Mouse (Mus musculus) adrenal gland, postnatal 36 days (tissue): ENCODE results near the gene AI597479. TPM values are rescaled to one million over a fixed set of nuclear protein-coding genes. Genes with fewer than 3 reads are reported as not detected.
"Not testable (repeated sequence)": the region's sequence is repeated elsewhere in the genome, so short reads cannot be mapped to it uniquely, and the experiment has no call there.

Source experiments
- DNase-seq, 2 experiments: peaks; one replicate each; pipeline ENCODE4 v3.0.0; 2021; ENCODE audit warnings: mixed read lengths in 1 of 2
- total RNA-seq, 2 experiments: library from RNA; stranded (reverse); gene quantifications; 2 replicates each; pipeline ENCODE4 v1.2.3; 2021

The AI597479 gene
- total RNA-seq, 2 experiments from 2014 or later: 17.5 to 18.7 TPM

GRCm38 (mm10) chr1:43122616-43123015 lies 24.1 kb downstream of the AI597479 start:
- DNase-seq: no peak

- no peak for DNase-seq
These were observed 26.2 kb downstream of the AI597479 start for GRCm38 (mm10) chr1:43124726-43125125.

GRCm38 (mm10) chr1:43127196-43127595 lies 28.7 kb downstream of the AI597479 start:
- DNase-seq: no peak

GRCm38 (mm10) chr1:43127820-43128610 lies 29.5 kb downstream of the AI597479 start:
- DNase-seq: no peak

GRCm38 (mm10) chr1:43130219-43130981 lies 31.9 kb downstream of the AI597479 start:
- no peak for DNase-seq

- no peak for DNase-seq
These were observed 33.1 kb downstream of the AI597479 start for GRCm38 (mm10) chr1:43131591-43131990.

GRCm38 (mm10) chr1:43136488-43137029 lies 38.0 kb downstream of the AI597479 start:
- not testable (repeated sequence) for DNase-seq

GRCm38 (mm10) chr1:43137334-43137733 lies 38.8 kb downstream of the AI597479 start:
- DNase-seq: no peak

- no peak for DNase-seq
These were observed 39.8 kb downstream of the AI597479 start for GRCm38 (mm10) chr1:43138268-43138812.

- peak; percentile 83 to 86 for DNase-seq
These were observed 41.2 kb downstream of the AI597479 start for GRCm38 (mm10) chr1:43139587-43140266.

GRCm38 (mm10) chr1:43141555-43141961 lies 43.0 kb downstream of the AI597479 start:
- peak; percentile 28 to 32 for DNase-seq

GRCm38 (mm10) chr1:43142849-43143248 lies 44.3 kb downstream of the AI597479 start:
- no peak for DNase-seq

- DNase-seq: no peak
These were observed 44.8 kb downstream of the AI597479 start for GRCm38 (mm10) chr1:43143284-43143683.

GRCm38 (mm10) chr1:43143791-43144190 lies 45.3 kb downstream of the AI597479 start:
- DNase-seq: no peak

GRCm38 (mm10) chr1:43144338-43144906 lies 45.9 kb downstream of the AI597479 start:
- DNase-seq: no peak

- no peak for DNase-seq
These were observed 46.9 kb downstream of the AI597479 start for GRCm38 (mm10) chr1:43145388-43145787.

GRCm38 (mm10) chr1:43147474-43147873 lies 49.0 kb downstream of the AI597479 start:
- no peak for DNase-seq

- DNase-seq: no peak
These were observed 51.7 kb downstream of the AI597479 start for GRCm38 (mm10) chr1:43150225-43150624.

- DNase-seq: no peak
These were observed 54.1 kb downstream of the AI597479 start for GRCm38 (mm10) chr1:43152626-43153025.

GRCm38 (mm10) chr1:43153538-43153937 lies 55.0 kb downstream of the AI597479 start:
- DNase-seq: peak in 1 of 2 experiments; percentile 17

- no peak for DNase-seq
These were observed 56.0 kb downstream of the AI597479 start for GRCm38 (mm10) chr1:43154491-43154890.

- DNase-seq: no peak
These were observed 59.4 kb downstream of the AI597479 start for GRCm38 (mm10) chr1:43157907-43158306.
